Mouse (Mus musculus): ENCODE measurements around the gene Bub1.

GRCm38 (mm10) chr2:127850371-127850770, 18.7 kb upstream of the Bub1 start:
- TF ChIP-seq CTCF (IDR thresholded peaks at IDR 0.05) (no peak), EP300 (IDR thresholded peaks at IDR 0.05) (peak; percentile 77)
